Mouse (Mus musculus) midbrain, embryonic 14.5 days (tissue): Measurements from ENCODE around the gene Mknk1. TPM values are rescaled to one million over a fixed set of nuclear protein-coding genes. Genes with fewer than 3 reads are reported as not detected.

Experiments
- ATAC-seq: fragments of 200-750 bp; cut with Nextera tagmentation; 2 replicates; pipeline ENCODE4 v1.8.0; 2017; ENCODE audit warnings: moderate number of reproducible peaks, moderate library complexity; ENCODE audit not compliant: low FRiP score, low TSS enrichment
- DNase-seq: peaks from one replicate; pipeline ENCODE4 v3.0.0-alpha.2; 2015
- H3K27ac ChIP-seq: fragments of 300-500 bp; sonication (generic); replicated peaks from 2 replicates; pipeline ENCODE4 v1.5.1; 2014; ENCODE audit warnings: mild to moderate bottlenecking, low read depth, low read length, moderate library complexity
- H3K27me3 ChIP-seq: fragments of 300-500 bp; sonication (generic); 2 replicates; pipeline ENCODE4 v1.6.1; 2014; ENCODE audit warnings: low read length, control low read depth, mixed read lengths; ENCODE audit not compliant: control insufficient read depth, insufficient read depth
- H3K36me3 ChIP-seq: fragments of 300-500 bp; sonication (generic); 2 replicates; pipeline ENCODE4 v1.6.1; 2014; ENCODE audit warnings: low read length, control low read depth; ENCODE audit not compliant: control insufficient read depth, insufficient read depth
- H3K4me1 ChIP-seq: fragments of 300-500 bp; sonication (generic); 2 replicates; pipeline ENCODE4 v1.6.1; 2014; ENCODE audit warnings: mild to moderate bottlenecking, antibody characterized with exemption, low read length, control low read depth; ENCODE audit not compliant: control insufficient read depth, insufficient read depth
- H3K4me2 ChIP-seq: fragments of 300-500 bp; sonication (generic); 2 replicates; pipeline ENCODE4 v1.6.1; 2014; ENCODE audit warnings: mild to moderate bottlenecking, low read length, moderate library complexity
- H3K4me3 ChIP-seq: fragments of 300-500 bp; sonication (generic); replicated peaks from 2 replicates; pipeline ENCODE4 v1.5.1; 2014; ENCODE audit warnings: low read depth, low read length
- H3K9ac ChIP-seq: fragments of 300-500 bp; sonication (generic); replicated peaks from 2 replicates; pipeline ENCODE4 v1.6.1; 2014; ENCODE audit warnings: mild to moderate bottlenecking, low read length, moderate library complexity
- H3K9me3 ChIP-seq: fragments of 300-500 bp; sonication (generic); 2 replicates; pipeline ENCODE4 v1.6.1; 2016; ENCODE audit warnings: low read length, control low read depth, mixed read lengths; ENCODE audit not compliant: control insufficient read depth
- WGBS: fragments of 180-500 bp; shearing (Covaris S2); extraction: QIAGEN DNeasy Blood & Tissue Kit; methylation state at CpG from one replicate; pipeline ENCODE4 v1.1.7; 2014; 5-methylcytosine and 5-hydroxymethylcytosine counted together
- polyA plus RNA-seq: library from polyadenylated mRNA; unstranded; fragments of >200 nt; fragmentation: Nextera tagmentation; extraction: Ambion mirVana; gene quantifications from 2 replicates; pipeline ENCODE4 v1.2.1, GENCODE M21; 2014

The Mknk1 gene
- polyA plus RNA-seq, 1 experiment from 2014 or later, result 18.0 TPM

DNA sequence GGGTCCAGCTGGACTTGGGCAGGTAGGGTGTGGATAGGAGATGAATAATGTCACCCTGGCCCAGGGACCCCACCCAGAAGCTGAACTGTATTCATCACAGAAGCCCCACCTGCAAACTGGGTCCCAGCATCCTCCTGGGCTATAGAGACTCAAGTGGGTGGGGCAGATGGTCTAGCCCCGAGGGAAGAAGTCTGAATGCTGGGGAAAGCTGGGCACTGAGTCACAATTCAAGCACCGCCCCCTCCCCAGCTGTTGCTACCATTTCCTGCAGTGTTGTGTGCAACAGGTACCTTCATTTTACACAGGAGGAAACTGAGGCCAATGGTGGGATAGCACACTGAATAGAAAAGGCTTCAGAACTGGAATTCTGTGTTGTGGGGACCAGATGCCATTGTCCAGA is 7.0 kb upstream of the Mknk1 start:
- WGBS, result 64% methylated on average over 2 of the region's 2 CpGs
- Histone ChIP-seq H3K4me1 (no peaks in the 10 kb centered on the region), H3K9me3 (no peaks in the 10 kb centered on the region), H3K9ac (no peak overlapping the region), H3K27ac (no peak overlapping the region), H3K4me3 (no peak overlapping the region), H3K4me2 (no peak overlapping the region), H3K27me3 (no peaks in the 10 kb centered on the region), H3K36me3 (no peaks in the 10 kb centered on the region)
- ATAC-seq (no peak), DNase-seq (no peak)

DNA sequence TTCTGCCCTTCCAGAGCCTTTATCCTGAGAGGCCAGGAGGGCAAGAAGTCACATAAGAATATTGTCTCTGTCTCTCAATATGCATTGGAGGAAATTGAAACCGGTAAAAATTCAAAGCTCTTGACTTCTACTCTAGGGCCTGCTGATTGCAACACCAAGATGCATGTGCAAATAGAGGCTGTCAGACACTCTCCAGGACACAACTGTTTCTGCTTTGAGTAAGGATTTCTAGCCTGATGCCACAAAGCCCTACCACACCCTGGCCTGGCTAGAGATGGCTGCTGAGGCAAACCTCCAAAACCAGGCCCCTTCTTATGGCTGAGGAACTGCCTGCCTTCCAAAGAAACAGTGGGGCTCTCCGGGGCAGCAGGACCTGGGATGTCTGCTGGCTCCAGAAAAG is 3.4 kb upstream of the Mknk1 start:
- Histone ChIP-seq H3K9ac (no peak overlapping the region), H3K4me3 (no peak overlapping the region), H3K4me2 (no peak overlapping the region), H3K4me1 (peaks cover 3% of the 10 kb centered on the region), H3K27ac (no peak overlapping the region), H3K27me3 (no peaks in the 10 kb centered on the region), H3K9me3 (no peaks in the 10 kb centered on the region), H3K36me3 (no peaks in the 10 kb centered on the region)
- DNase-seq (no peak), ATAC-seq (no peak)
- WGBS, result 76% methylated on average over 2 of the region's 2 CpGs

DNA sequence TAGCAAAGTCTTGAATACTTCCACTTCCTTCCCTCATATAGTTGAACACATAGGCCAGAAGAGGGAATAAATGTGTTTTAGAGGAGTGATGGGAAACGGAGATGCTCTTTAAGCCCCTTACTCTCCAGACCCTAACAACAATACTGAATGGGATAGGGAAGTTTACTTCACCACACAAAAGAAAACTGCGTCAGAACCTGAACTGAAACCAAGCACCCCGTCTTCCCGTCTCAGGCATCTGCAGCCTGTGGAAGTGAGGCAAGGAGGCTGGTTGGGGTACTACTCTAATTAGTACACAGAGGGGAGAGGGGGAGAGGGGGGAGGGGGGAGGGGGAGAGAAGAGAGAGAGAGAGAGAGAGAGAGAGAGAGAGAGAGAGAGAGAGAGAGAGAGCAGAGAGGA is 802 bp upstream of the Mknk1 start:
- no peak for ATAC-seq

DNA sequence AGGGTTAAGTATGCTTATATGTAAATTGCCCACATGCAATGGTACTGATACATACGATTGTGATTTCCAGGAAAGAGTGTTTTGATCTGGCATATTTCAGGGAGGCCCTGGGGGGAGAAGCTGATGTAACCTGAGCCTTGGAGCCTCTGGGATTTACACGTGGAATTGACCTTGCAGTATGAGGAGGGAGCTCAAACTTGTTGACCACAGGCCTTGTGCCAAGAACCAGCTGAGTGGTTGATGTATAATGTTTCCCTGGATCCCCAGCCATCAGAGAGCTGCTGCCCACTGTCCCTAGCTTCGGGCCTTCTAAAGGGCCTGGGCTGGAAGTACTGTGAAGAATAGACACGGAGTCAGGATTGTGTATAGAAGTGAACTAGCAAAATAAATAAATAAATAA is 958 bp downstream of the Mknk1 start:
- no peaks in the 10 kb centered on the region for H3K36me3 ChIP-seq
- WGBS, result 60% methylated on average over 4 of the region's 4 CpGs
- H3K4me2 ChIP-seq, result peak overlapping the region; percentile 73
- H3K9ac ChIP-seq, result no peak overlapping the region
- H3K27ac ChIP-seq, result no peak overlapping the region
- no peaks in the 10 kb centered on the region for H3K9me3 ChIP-seq
- no peak for ATAC-seq
- peaks cover 3% of the 10 kb centered on the region for H3K4me1 ChIP-seq
- no peak for DNase-seq
- peak overlapping the region; percentile 59 for H3K4me3 ChIP-seq
- H3K27me3 ChIP-seq, result no peaks in the 10 kb centered on the region

More for the DNA sequence above, 802 bp upstream of the Mknk1 start:
- H3K9me3 ChIP-seq, result no peaks in the 10 kb centered on the region
- H3K9ac ChIP-seq, result no peak overlapping the region
- H3K27me3 ChIP-seq, result no peaks in the 10 kb centered on the region
- no peak overlapping the region for H3K27ac ChIP-seq
- H3K4me3 ChIP-seq, result no peak overlapping the region; the same call in 1 of the 2 replicates
- 70% methylated on average over 4 of the region's 4 CpGs for whole genome bisulfite sequencing
- no peak for DNase-seq
- no peaks in the 10 kb centered on the region for H3K36me3 ChIP-seq
- no peak overlapping the region for H3K4me2 ChIP-seq
- H3K4me1 ChIP-seq, result peaks cover 3% of the 10 kb centered on the region

DNA sequence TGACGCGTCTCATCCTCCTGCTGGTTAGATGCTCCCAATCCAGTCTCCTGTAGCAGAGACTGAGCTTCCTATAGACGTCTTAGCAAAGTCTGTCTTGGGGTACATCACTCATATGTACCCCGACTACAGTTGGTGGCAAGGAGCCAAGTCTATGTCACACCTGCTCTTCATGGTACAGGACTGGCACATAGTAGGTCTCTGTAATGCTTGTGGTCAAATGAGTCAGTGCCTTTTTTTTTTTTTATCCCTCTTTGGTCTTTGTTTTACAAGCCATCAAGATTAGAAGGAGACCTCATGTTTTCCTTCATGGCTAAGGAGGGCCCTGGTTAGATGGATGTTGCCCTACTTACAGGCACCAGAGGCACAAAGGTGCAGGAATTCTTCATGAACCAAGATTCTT is 1.8 kb downstream of the Mknk1 start:
- Histone ChIP-seq H3K4me2 (no peak overlapping the region), H3K9me3 (no peaks in the 10 kb centered on the region), H3K36me3 (no peaks in the 10 kb centered on the region), H3K27ac (no peak overlapping the region), H3K4me1 (peaks cover 3% of the 10 kb centered on the region), H3K27me3 (no peaks in the 10 kb centered on the region), H3K9ac (no peak overlapping the region), H3K4me3 (no peak overlapping the region)
- DNase-seq (no peak), ATAC-seq (no peak)
- 94% methylated on average over 4 of the region's 4 CpGs for WGBS

DNA sequence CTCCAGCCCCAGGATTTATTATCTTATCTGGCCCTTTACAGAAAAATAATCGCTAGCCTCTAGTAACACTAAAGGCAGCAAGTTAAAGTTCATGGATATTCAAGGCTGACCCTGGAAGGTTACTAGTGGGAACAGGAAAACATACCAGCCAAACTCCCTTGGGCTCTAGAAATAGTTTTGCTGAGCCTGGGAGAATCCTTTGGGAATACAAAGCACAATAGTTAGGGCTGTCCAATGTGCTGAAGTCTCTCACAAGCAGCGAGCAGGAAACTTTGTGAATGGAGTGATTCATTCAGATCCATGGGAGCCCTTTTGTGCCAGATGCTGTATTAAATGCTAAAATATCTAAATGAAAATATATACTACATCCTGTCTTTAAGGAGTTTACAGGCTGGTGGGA is 7.7 kb downstream of the Mknk1 start:
- no peaks in the 10 kb centered on the region for H3K4me1 ChIP-seq
- ATAC-seq, result no peak
- H3K27me3 ChIP-seq, result no peaks in the 10 kb centered on the region
- no peak overlapping the region for H3K27ac ChIP-seq
- no peak overlapping the region for H3K4me2 ChIP-seq
- H3K9me3 ChIP-seq, result no peaks in the 10 kb centered on the region
- DNase-seq, result no peak
- peaks cover 16% of the 10 kb centered on the region for H3K36me3 ChIP-seq
- H3K4me3 ChIP-seq, result no peak overlapping the region
- H3K9ac ChIP-seq, result no peak overlapping the region
- 62% methylated on average over 2 of the region's 2 CpGs for WGBS

DNA sequence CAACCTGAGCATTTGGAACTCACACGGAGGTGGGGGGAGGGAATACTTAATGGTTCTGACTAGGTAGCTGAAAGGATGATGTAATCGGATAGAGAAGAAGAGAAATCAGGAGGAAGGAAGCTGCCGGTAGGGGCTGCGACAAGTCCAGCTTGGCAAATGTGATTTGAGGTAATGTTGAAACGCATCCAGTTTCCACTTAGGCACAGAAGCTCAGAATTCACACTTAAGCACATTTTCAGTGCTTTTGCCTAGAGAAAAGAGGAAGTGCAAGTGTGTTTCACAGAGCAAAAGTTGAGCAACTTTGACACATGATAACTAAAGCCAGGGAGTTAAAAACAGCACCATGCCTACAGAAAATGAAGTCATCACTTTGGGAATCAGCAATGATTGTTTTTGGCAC is 8.4 kb downstream of the Mknk1 start:
- DNase-seq (no peak), ATAC-seq (no peak)
- Histone ChIP-seq H3K9me3 (no peaks in the 10 kb centered on the region), H3K27me3 (no peaks in the 10 kb centered on the region), H3K4me1 (no peaks in the 10 kb centered on the region), H3K36me3 (peaks cover 18% of the 10 kb centered on the region), H3K27ac (no peak overlapping the region), H3K4me3 (no peak overlapping the region), H3K9ac (no peak overlapping the region), H3K4me2 (no peak overlapping the region)
- 56% methylated on average over 5 of the region's 5 CpGs for WGBS

DNA sequence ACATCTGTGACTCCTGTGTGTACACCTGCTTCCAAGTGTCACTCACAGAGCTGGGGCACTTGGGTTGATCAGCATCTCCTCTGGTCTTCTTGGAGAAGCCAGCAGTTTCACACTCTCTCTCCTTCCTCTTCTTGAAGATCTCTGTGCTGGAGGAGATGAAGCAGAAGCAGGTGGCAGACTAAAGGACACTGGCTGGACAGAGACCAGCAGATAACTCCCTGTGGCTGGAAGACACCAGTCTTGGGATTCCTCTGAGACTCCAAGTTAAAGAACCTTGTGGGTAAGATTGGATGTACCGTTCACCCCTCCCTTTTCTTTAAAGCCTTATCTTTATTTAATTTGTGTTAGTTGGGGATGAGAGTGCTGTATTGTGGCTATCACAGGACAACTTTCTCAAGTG is 9.1 kb downstream of the Mknk1 start:
- Histone ChIP-seq H3K9ac (no peak overlapping the region), H3K4me3 (no peak overlapping the region), H3K27ac (no peak overlapping the region), H3K9me3 (no peaks in the 10 kb centered on the region), H3K36me3 (peaks cover 18% of the 10 kb centered on the region), H3K27me3 (no peaks in the 10 kb centered on the region), H3K4me1 (no peaks in the 10 kb centered on the region), H3K4me2 (no peak overlapping the region)
- DNase-seq (no peak), ATAC-seq (no peak)
- WGBS, result 100% methylated on average over 1 of the region's 1 CpGs

DNA sequence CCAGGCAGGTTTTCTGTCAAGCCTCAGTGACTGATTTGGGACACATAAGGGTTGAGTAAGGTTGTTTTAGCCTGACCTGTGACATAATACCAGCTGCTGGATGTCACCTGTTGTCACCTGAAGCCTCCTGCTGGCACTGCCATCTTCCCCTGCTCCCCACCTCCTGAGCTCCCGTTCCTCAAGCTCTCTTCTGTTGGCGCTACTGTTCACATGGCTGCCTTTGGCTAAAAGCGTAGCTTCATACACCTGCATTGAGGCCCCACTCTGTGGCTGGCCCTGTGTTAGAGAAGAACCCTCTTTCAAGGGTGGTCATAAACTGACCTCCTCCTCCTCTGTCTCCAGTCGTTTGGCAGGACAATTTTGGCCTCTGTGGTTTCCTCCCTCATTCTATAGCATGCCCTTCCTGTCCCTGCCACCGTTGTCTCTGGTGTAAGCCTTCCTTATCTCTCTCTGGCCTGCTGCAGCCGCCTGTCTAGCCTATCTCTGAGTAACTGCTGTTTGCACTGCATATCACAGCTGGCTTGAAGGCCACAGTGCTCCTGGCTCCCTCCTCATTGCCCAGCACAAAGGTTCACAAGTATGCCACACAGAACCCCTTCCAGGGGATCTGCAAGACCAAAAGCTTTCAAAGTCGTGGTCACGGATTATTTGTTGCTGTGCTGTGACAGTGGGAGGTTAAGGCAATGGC is 10.1 kb downstream of the Mknk1 start:
- H3K4me1 ChIP-seq, result no peaks in the 10 kb centered on the region
- 77% methylated on average over 8 of the region's 8 CpGs for WGBS

More for the DNA sequence above, 10.1 kb downstream of the Mknk1 start:
- ATAC-seq (no peak), DNase-seq (no peak)
- Histone ChIP-seq H3K9ac (no peak overlapping the region), H3K27ac (no peak overlapping the region), H3K4me2 (no peak overlapping the region), H3K27me3 (no peaks in the 10 kb centered on the region), H3K9me3 (no peaks in the 10 kb centered on the region), H3K4me3 (no peak overlapping the region), H3K36me3 (peaks cover 18% of the 10 kb centered on the region)
